Mouse (Mus musculus): Measurements from ENCODE around the gene Hectd4.

DNA sequence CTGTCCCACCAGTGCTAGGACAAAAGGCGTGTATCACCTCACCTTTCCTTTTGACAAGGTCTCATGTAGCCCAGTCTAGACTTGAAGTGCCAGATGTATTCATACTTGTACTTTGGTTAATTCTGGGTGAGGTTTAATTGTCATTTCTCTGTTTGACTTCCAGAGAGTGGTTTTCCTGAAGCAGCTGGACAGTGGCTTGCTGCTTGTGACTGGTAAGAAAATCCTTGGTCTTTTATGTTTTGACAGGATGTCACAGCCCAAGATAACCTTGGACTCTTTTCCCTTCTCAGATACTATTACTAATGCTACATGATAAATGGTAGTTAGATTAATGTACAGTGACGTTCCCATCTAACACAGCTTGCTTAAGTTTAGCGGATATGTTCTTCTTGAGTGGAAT lies 13.0 kb upstream of the Hectd4 start:
- TF ChIP-seq CTCF (IDR thresholded peaks at IDR 0.05; ENCODE audit: extremely low read depth, insufficient read length, insufficient replicate concordance, low read depth, low read length) (no peak), POLR2A (IDR thresholded peaks at IDR 0.05; ENCODE audit: low read depth, low read length) (no peak)

Measured in small intestine, adult 2 months (tissue).